Mouse (Mus musculus) megakaryocyte, embryonic 14.5 days (primary cell): ENCODE data around the gene Vill. TPM values are rescaled to one million over a fixed set of nuclear protein-coding genes. Genes with fewer than 3 reads are reported as not detected.

Experiments
- H3K27me3 ChIP-seq: replicated peaks from 2 replicates; pipeline ENCODE3; 2012; ENCODE audit warnings: inconsistent platforms
- H3K36me3 ChIP-seq: replicated peaks from 2 replicates; pipeline ENCODE3; 2012; ENCODE audit warnings: low read length, inconsistent platforms, mixed read lengths
- H3K4me1 ChIP-seq: 2 replicates; pipeline ENCODE4 v1.6.1; 2012; ENCODE audit warnings: inconsistent platforms
- H3K4me3 ChIP-seq: replicated peaks from 2 replicates; pipeline ENCODE3; 2012; ENCODE audit warnings: moderate library complexity, mild to moderate bottlenecking, inconsistent platforms
- H3K9me3 ChIP-seq: 2 replicates; pipeline ENCODE4 v1.6.1; 2012; ENCODE audit warnings: inconsistent platforms
- FLI1 ChIP-seq: IDR thresholded peaks from 2 replicates; pipeline ENCODE4 v1.6.1; 2012; ENCODE audit warnings: low read length, inconsistent platforms, mixed read lengths
- GATA1 ChIP-seq: IDR thresholded peaks from 3 replicates; pipeline ENCODE4 v1.6.1; 2012; ENCODE audit warnings: mixed read lengths, low read length, inconsistent platforms, borderline replicate concordance
- polyA plus RNA-seq: library from polyadenylated mRNA; stranded (reverse); fragments of >175 nt; gene quantifications from 2 replicates; pipeline ENCODE4 v1.2.3, GENCODE M21; 2012; ENCODE audit warnings: low replicate concordance; ENCODE audit not compliant: insufficient read depth

Vill gene
- polyA plus RNA-seq, 1 experiment: 0.19 TPM

- Histone ChIP-seq H3K4me1 (peaks cover 17% of the 10 kb centered on the region), H3K4me3 (no peak overlapping the region), H3K9me3 (no peaks in the 10 kb centered on the region), H3K27me3 (no peaks in the 10 kb centered on the region), H3K36me3 (peaks cover 97% of the 10 kb centered on the region)
- no peak for TF ChIP-seq GATA1
- TF ChIP-seq FLI1: no peak
Observed at GRCm38 (mm10) chr9:119034069-119034468, 18.5 kb upstream of the Vill start.

- TF ChIP-seq FLI1 (no peak), GATA1 (no peak)
- no peaks in the 10 kb centered on the region for H3K9me3 ChIP-seq
- peaks cover 97% of the 10 kb centered on the region for H3K36me3 ChIP-seq
- peaks cover 11% of the 10 kb centered on the region for H3K4me1 ChIP-seq
- no peaks in the 10 kb centered on the region for H3K27me3 ChIP-seq
- no peak overlapping the region for H3K4me3 ChIP-seq
Observed at GRCm38 (mm10) chr9:119034676-119035665, 17.6 kb upstream of the Vill start.

GRCm38 (mm10) chr9:119035836-119036235 lies 16.7 kb upstream of the Vill start:
- no peak for TF ChIP-seq GATA1
- no peak for TF ChIP-seq FLI1
- no peaks in the 10 kb centered on the region for H3K27me3 ChIP-seq
- peaks cover 11% of the 10 kb centered on the region for H3K4me1 ChIP-seq
- no peak overlapping the region for H3K4me3 ChIP-seq
- no peaks in the 10 kb centered on the region for H3K9me3 ChIP-seq
- H3K36me3 ChIP-seq: peaks cover 97% of the 10 kb centered on the region

DNA sequence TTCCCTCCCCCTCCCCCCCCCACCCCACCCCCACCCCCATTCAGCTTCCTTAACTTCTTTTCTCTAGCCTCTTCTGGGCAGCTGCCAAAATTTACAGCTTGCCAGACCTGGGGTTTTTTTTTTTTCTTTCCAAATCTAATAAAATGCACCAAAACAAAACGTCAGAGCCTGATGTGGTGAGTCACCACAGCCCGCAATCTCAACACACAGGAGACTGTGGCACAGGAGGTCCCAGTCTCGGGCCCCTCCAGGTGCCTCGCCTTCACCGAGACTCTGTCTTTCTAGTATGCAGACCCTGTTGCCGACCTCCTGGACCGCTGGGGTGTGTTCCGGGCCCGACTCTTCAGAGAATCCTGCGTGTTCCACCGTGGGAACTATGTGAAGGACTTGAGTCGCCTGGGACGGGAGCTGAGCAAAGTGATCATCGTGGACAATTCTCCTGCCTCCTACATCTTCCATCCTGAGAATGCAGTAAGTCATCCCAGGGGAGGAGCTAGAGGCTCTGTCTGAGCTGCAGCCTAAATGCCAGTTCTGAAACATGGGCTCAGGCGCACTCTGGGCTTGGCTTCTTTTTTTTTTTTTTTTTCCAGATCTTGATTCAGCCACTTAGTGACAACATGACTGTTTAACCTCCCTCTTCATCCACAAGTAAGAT lies 15.4 kb upstream of the Vill start:
- H3K4me3 ChIP-seq: no peak overlapping the region
- peaks cover 97% of the 10 kb centered on the region for H3K36me3 ChIP-seq
- no peaks in the 10 kb centered on the region for H3K27me3 ChIP-seq
- no peaks in the 10 kb centered on the region for H3K9me3 ChIP-seq
- TF ChIP-seq GATA1: no peak
- no peak for TF ChIP-seq FLI1
- H3K4me1 ChIP-seq: peaks cover 11% of the 10 kb centered on the region

DNA sequence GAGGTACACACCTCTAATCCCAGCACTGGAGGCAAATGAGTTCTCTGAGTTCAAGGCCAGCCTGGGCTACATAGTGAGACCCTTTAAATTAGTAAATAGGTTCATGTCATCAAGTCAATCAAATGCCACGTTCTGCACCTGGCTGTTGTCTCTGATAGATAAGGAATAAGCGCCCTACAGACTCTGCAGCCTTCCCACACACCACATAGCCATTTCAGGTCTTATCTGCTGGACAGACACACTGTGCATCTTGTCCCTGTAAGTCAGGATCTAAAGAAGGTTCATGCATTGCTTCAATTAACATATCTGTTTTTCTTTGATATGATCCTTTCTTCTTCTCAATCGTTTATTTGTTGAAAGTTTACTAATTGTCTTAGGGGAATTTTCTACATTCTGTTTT lies 14.0 kb upstream of the Vill start:
- H3K36me3 ChIP-seq: peaks cover 96% of the 10 kb centered on the region
- H3K9me3 ChIP-seq: no peaks in the 10 kb centered on the region
- peaks cover 11% of the 10 kb centered on the region for H3K4me1 ChIP-seq
- H3K27me3 ChIP-seq: no peaks in the 10 kb centered on the region
- no peak for TF ChIP-seq GATA1
- TF ChIP-seq FLI1: no peak
- no peak overlapping the region for H3K4me3 ChIP-seq

DNA sequence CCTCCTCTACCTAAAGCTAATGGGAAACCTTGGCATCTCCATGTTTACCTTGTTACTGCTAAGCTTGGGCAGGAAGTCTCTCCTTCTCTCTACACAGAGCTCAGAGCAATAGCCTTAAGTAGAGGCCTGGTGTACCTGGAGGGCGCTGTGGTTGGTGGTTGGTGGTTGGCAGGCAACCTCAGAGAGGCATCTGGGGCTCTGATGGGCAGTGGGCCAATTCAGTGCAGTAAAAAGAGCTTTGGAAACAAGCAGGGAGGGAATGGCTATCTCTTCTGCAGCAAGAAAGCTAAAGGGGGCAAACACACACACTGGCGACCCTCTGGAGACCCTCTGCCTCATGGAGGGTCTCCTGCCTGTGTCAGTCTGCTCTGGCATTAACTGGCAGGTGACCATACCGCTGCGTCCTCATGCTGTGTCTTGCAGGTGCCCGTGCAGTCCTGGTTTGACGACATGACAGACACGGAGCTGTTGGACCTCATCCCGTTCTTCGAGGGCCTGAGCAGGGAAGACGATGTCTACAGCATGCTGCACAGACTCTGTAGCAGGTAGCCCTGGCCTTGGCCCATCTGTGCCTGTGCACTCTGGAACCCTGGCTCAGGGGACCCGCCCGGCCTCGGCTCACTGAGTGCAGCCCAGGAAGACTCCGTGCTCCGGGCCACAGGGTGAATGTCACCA lies 12.3 kb upstream of the Vill start:
- no peak for TF ChIP-seq FLI1
- TF ChIP-seq GATA1: no peak

GRCm38 (mm10) chr9:119048182-119048903 lies 4.2 kb upstream of the Vill start:
- TF ChIP-seq GATA1 (no peak), FLI1 (no peak)
- no peaks in the 10 kb centered on the region for H3K9me3 ChIP-seq
- H3K36me3 ChIP-seq: peaks cover 11% of the 10 kb centered on the region
- peaks cover 28% of the 10 kb centered on the region for H3K27me3 ChIP-seq
- H3K4me3 ChIP-seq: no peak overlapping the region
- H3K4me1 ChIP-seq: peaks cover 15% of the 10 kb centered on the region

More for the DNA sequence above, 12.3 kb upstream of the Vill start:
- Histone ChIP-seq H3K36me3 (peaks cover 88% of the 10 kb centered on the region), H3K9me3 (no peaks in the 10 kb centered on the region), H3K4me3 (no peak overlapping the region), H3K27me3 (no peaks in the 10 kb centered on the region), H3K4me1 (peaks cover 9% of the 10 kb centered on the region)

DNA sequence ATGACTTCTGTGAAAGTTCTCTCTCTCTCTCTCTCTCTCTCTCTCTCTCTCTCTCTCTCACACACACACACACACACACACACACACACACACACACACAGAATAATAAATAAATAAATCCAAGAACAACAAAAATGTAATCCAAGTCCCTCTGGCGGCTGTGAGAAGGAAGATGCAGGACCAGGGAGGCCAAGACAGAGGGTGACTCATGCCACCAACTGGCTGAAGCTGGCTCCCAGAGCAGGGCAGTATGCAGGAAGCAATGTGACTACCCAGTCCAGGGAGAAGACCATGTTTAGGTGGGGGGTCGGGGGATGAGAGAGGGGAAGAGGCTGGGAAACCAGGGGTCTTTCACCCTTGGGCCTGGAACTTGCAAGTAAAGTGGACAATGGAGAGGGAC lies 1.4 kb upstream of the Vill start:
- no peaks in the 10 kb centered on the region for H3K36me3 ChIP-seq
- H3K9me3 ChIP-seq: no peaks in the 10 kb centered on the region
- no peak overlapping the region for H3K4me3 ChIP-seq
- peaks cover 22% of the 10 kb centered on the region for H3K4me1 ChIP-seq
- TF ChIP-seq GATA1: no peak
- H3K27me3 ChIP-seq: peaks cover 51% of the 10 kb centered on the region

DNA sequence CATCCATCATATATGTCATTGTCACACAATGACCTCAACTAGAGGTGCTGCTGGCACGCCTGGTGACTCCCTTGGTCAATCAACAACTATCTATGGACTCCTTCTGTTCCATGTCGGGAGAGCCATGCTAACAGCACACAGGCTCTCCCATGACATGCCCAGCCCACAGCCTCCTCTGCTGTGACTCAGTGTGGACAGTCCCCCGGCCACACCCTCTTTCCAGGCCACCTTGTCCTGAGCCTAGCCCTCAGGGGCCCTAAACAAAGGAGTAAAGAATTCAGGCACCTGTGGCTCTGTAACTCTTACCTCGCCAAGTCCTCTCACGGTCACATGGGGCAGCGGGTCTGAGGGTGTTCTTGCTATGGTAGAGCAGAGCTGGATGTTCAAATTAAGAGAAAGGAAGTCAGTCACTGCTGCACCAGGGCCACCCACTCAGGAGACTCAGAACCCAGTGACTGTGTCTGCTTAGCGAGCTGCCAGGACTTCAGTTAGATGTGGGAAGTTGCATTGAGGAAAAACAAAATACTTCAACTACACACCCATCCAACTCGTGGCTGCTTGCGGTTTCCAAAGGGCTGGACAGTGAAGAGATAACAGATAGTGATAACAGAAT lies 1.5 kb downstream of the Vill start:
- no peak overlapping the region for H3K4me3 ChIP-seq
- peaks cover 72% of the 10 kb centered on the region for H3K27me3 ChIP-seq
- TF ChIP-seq GATA1 (no peak), FLI1 (no peak)
- H3K9me3 ChIP-seq: no peaks in the 10 kb centered on the region
- H3K4me1 ChIP-seq: peaks cover 16% of the 10 kb centered on the region; the same call in 1 of the 2 replicates
- H3K36me3 ChIP-seq: no peaks in the 10 kb centered on the region
